Mouse (Mus musculus) midbrain, embryonic 11.5 days (tissue): Measurements from ENCODE around the gene Zbtb16. TPM values are rescaled to one million over a fixed set of nuclear protein-coding genes. Genes with fewer than 3 reads are reported as not detected.

Experiments used
- ATAC-seq: fragments of 200-750 bp; cut with Nextera tagmentation; 2 replicates; pipeline ENCODE4 v1.8.0; 2017; ENCODE audit warnings: moderate TSS enrichment, moderate library complexity; ENCODE audit not compliant: low FRiP score
- DNase-seq: peaks from one replicate; pipeline ENCODE4 v3.0.0; 2015; ENCODE audit warnings: low spot score; ENCODE audit errors: missing footprints
- H3K27ac ChIP-seq: fragments of 300-500 bp; sonication (generic); 2 replicates; pipeline ENCODE4 v1.5.1; 2014; ENCODE audit warnings: low read depth, low read length
- H3K27me3 ChIP-seq: fragments of 300-500 bp; sonication (generic); 2 replicates; pipeline ENCODE4 v1.6.1; 2014; ENCODE audit warnings: mild to moderate bottlenecking, low read length, moderate library complexity, mixed read lengths; ENCODE audit not compliant: control insufficient read depth, insufficient read depth
- H3K36me3 ChIP-seq: fragments of 300-500 bp; sonication (generic); 2 replicates; pipeline ENCODE4 v1.6.1; 2014; ENCODE audit warnings: mild to moderate bottlenecking, low read length, moderate library complexity, mixed read lengths; ENCODE audit not compliant: control insufficient read depth, insufficient read depth
- H3K4me1 ChIP-seq: fragments of 300-500 bp; sonication (generic); 2 replicates; pipeline ENCODE4 v1.6.1; 2014; ENCODE audit warnings: low read length; ENCODE audit not compliant: control insufficient read depth, insufficient read depth
- H3K4me2 ChIP-seq: fragments of 300-500 bp; sonication (generic); 2 replicates; pipeline ENCODE4 v1.6.1; 2014; ENCODE audit warnings: mild to moderate bottlenecking, moderate library complexity
- H3K4me3 ChIP-seq: fragments of 300-500 bp; sonication (generic); 2 replicates; pipeline ENCODE4 v1.5.1; 2014; ENCODE audit warnings: low read depth, low read length
- H3K9ac ChIP-seq: fragments of 300-500 bp; sonication (generic); 2 replicates; pipeline ENCODE4 v1.6.1; 2014; ENCODE audit warnings: low read length
- H3K9me3 ChIP-seq: fragments of 300-500 bp; sonication (generic); 2 replicates; pipeline ENCODE4 v1.6.1; 2016; ENCODE audit warnings: low read length; ENCODE audit not compliant: control insufficient read depth
- WGBS: fragments of 180-500 bp; shearing (Covaris S2); extraction: QIAGEN DNeasy Blood & Tissue Kit; methylation state at CpG from one replicate; pipeline ENCODE4 v1.1.7; 2014; 5-methylcytosine and 5-hydroxymethylcytosine counted together
- polyA plus RNA-seq: library from polyadenylated mRNA; unstranded; fragments of >200 nt; fragmentation: Nextera tagmentation; extraction: Ambion mirVana; gene quantifications from 2 replicates; pipeline ENCODE4 v1.2.1, GENCODE M21; 2014

The Zbtb16 gene
- polyA plus RNA-seq, 1 experiment from 2014 or later: 15.0 TPM

DNA sequence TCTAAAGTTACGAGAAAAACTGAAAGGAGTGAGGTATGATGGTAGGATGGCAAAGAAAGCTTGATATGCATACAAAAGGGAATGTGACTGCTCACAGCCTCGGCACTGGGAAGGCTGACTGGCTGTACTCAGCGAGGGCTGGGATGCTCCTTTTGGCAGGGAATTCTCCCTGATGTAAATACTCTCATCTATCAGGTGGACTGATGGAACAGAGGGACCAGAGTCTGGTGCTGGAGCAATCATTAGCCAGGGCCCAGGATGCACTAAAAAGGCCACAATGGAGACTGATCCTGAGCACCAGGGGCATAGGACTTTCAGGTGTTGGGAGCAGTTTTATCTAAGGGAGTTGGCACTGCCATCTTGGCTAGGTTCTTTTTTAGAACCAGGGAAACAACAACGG is 110.1 kb downstream of the Zbtb16 start:
- H3K4me1 ChIP-seq: peaks cover 37% of the 10 kb centered on the region
- no peak for ATAC-seq

DNA sequence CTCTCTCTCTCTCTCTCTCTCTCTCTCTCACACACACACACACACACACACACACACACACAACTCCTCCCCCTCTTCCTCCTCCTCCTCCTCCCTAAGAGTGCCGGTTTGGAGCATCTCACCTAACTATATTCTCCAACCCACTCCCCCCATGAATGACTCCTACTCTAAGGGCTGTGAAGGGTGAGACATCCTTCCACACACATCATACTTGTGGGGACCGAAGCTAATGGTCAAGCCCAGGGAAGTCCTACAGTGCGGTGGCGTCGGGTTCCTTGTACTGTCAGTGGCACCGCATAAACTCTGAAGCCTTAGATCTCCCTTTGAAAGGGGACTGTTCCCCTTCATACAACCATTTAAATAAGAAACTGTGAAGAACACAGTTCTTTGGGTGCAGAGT is 110.9 kb downstream of the Zbtb16 start:
- no peak for ATAC-seq
- 92% methylated on average over 6 of the region's 6 CpGs for WGBS
- Histone ChIP-seq H3K9me3 (no peaks in the 10 kb centered on the region), H3K27ac (no peak overlapping the region), H3K36me3 (no peaks in the 10 kb centered on the region), H3K9ac (no peak overlapping the region), H3K4me2 (no peak overlapping the region), H3K4me3 (no peak overlapping the region), H3K27me3 (no peaks in the 10 kb centered on the region), H3K4me1 (peaks cover 33% of the 10 kb centered on the region)
- no peak for DNase-seq

More for the DNA sequence above, 110.1 kb downstream of the Zbtb16 start:
- no peaks in the 10 kb centered on the region for H3K36me3 ChIP-seq
- no peak overlapping the region for H3K4me2 ChIP-seq
- no peak overlapping the region for H3K27ac ChIP-seq
- no peak for DNase-seq
- H3K9ac ChIP-seq: no peak overlapping the region
- H3K4me3 ChIP-seq: no peak overlapping the region
- no peaks in the 10 kb centered on the region for H3K9me3 ChIP-seq
- H3K27me3 ChIP-seq: no peaks in the 10 kb centered on the region
- 73% methylated on average over 4 of the region's 4 CpGs for WGBS

DNA sequence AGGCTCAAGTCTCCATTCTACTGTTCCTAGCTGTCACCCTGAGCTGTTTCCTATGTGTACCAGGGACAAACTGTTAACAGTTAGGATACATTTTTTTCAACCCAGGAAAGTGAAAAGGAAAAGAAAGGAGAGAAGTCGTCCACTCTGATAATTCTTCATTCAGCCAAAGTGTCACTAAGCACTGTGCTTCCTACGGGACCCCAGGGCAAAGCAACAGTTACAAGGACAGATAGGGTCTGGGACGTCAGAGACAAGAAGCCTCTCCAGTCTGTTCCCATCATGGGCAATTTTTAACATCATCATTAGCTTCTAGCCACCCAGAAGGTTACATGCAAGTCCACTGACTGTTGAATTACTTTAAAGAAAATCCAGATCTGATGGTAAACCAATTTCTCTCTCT is 111.3 kb downstream of the Zbtb16 start:
- WGBS: 68% methylated on average over 3 of the region's 3 CpGs
- Histone ChIP-seq H3K4me2 (no peak overlapping the region), H3K4me3 (no peak overlapping the region), H3K27me3 (no peaks in the 10 kb centered on the region), H3K9me3 (no peaks in the 10 kb centered on the region), H3K36me3 (no peaks in the 10 kb centered on the region), H3K27ac (no peak overlapping the region), H3K9ac (no peak overlapping the region), H3K4me1 (peaks cover 29% of the 10 kb centered on the region)
- ATAC-seq: no peak
- no peak for DNase-seq

DNA sequence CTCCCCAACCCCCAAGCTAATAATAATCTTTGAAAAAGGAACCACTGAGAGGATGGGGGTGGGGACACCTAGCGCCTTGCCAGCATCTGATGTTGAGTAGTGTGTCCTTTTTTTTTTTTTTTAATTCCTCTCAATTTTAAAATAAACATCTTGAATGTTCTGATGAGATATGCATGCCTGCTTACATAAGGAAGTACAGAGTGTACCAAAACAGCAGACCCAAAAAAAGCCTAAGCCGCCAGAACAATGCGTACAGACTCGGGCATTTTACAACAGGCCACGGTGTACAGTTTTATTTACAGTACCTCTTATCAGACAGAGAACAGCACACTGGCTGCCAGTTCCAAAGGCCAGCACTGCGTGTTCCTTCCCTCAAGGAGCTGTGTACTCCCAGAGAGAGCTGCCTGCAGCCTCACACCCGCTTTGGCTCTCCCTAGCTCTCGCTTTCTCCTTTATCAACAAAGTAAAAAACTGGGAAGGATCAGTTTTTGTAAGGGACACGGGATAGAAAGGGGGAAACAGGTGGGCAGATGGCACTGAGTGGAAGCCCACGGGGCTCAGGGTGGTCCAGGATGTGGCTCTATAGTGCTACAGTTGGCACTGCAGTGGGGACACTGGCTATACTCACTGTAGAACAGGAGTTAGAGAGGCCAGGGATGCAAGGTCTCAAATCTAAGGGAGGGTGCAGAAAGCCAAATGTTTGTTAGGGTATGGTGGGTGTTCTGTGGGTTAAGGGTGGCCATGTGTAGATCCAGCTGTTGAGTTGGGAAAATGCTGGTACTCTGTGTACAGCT is 112.3 kb downstream of the Zbtb16 start:
- 0 out of 2 replicates have a peak overlapping the region, but pooled peaks have one; percentile 35 for H3K27ac ChIP-seq

DNA sequence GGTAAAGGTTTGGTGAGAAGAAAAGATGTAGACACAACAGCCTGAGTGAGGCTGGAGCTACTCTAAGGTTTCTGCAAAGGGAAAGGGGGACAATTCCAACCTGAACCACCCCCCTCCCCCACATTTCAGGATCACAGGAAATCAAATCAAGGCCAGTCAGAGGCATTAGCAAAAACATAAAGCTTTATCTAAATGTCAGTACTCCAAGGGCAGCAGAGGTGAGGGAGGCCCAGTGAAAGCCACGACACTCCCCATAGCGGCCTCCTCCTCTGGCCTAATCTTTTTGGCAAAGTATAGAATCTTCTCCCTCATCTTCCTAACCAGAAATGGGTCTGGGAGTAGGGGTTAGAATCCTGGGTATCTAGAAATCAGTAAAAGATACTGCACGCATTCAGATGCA is 113.0 kb downstream of the Zbtb16 start:
- Histone ChIP-seq H3K27me3 (no peaks in the 10 kb centered on the region), H3K4me1 (peaks cover 12% of the 10 kb centered on the region), H3K36me3 (0 out of 2 replicates have a peak, but pooled peaks cover 2% of the 10 kb centered on the region), H3K27ac (no peak overlapping the region), H3K9ac (no peak overlapping the region), H3K4me3 (no peak overlapping the region), H3K9me3 (no peaks in the 10 kb centered on the region), H3K4me2 (no peak overlapping the region)
- ATAC-seq: no peak
- no peak for DNase-seq
- 60% methylated on average over 3 of the region's 3 CpGs for WGBS

More for the DNA sequence above, 112.3 kb downstream of the Zbtb16 start:
- H3K9me3 ChIP-seq: no peaks in the 10 kb centered on the region
- H3K4me1 ChIP-seq: peaks cover 18% of the 10 kb centered on the region
- H3K4me2 ChIP-seq: no peak overlapping the region
- H3K36me3 ChIP-seq: no peaks in the 10 kb centered on the region
- ATAC-seq: no peak
- no peaks in the 10 kb centered on the region for H3K27me3 ChIP-seq
- no peak for DNase-seq
- H3K4me3 ChIP-seq: no peak overlapping the region
- no peak overlapping the region for H3K9ac ChIP-seq
- 77% methylated on average over 10 of the region's 10 CpGs for WGBS

DNA sequence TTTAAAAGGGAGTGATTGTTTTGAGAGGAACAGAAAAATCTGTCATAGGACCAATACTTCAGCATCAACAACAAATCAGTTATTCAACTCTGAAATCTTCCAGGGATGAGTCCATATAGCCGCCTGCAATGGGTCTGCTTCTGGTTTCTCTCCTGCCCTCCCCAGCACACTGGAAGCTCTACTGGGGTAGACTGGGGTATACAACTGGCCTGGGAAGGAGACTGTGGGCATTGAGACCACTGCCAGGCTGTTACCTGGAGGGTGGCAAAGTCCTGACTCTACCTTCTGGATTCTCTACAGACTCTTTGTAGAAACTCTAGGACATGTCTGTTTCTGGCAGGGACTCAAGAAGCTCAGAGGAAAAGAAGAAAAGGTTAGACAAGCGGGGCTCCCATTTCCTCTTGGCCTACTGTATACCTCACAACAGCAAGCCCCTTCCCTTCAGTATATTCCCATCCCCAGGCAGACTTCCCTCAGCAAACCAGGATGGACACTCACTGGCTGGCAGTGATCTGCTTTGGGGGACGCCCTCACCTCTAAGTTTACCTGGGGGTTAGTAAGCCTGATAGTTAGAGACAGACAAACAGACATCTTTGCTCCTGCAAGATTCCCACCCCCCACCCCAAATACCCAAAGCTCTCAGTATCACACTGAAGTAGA is 113.6 kb downstream of the Zbtb16 start:
- no peak for ATAC-seq
- no peak overlapping the region for H3K4me3 ChIP-seq
- no peak overlapping the region for H3K4me2 ChIP-seq
- H3K4me1 ChIP-seq: peaks cover 12% of the 10 kb centered on the region
- no peak overlapping the region for H3K27ac ChIP-seq
- DNase-seq: no peak
- H3K9me3 ChIP-seq: no peaks in the 10 kb centered on the region
- WGBS: 95% methylated on average over 3 of the region's 3 CpGs
- no peak overlapping the region for H3K9ac ChIP-seq
- no peaks in the 10 kb centered on the region for H3K27me3 ChIP-seq
- H3K36me3 ChIP-seq: peaks cover 2% of the 10 kb centered on the region; the same call in 1 of the 2 replicates

DNA sequence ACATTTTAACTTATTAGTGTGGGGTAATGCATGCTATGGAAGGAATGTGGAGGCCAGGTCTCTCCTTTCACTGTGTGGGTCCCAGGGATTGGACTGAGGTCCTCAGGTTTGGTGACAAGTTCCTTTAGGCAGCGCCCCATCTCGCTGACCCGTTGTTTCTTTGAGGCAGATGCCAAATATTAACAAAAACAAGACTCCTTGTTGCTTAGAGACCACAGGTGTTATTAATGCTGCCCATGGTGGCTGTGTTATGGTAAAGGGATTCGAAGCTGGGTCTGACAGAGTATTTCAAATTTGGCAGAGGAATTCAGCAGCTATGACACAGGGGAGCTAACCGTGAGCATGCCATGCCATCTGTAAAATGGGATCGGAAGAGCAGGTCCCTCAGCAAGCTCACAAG is 114.4 kb downstream of the Zbtb16 start:
- Histone ChIP-seq H3K27ac (no peak overlapping the region), H3K4me3 (no peak overlapping the region), H3K4me2 (no peak overlapping the region), H3K9me3 (no peaks in the 10 kb centered on the region), H3K36me3 (peaks cover 2% of the 10 kb centered on the region; the same call in 1 of the 2 replicates), H3K4me1 (peaks cover 12% of the 10 kb centered on the region), H3K27me3 (no peaks in the 10 kb centered on the region), H3K9ac (no peak overlapping the region)
- DNase-seq: no peak
- ATAC-seq: no peak
- WGBS: 91% methylated on average over 6 of the region's 6 CpGs

DNA sequence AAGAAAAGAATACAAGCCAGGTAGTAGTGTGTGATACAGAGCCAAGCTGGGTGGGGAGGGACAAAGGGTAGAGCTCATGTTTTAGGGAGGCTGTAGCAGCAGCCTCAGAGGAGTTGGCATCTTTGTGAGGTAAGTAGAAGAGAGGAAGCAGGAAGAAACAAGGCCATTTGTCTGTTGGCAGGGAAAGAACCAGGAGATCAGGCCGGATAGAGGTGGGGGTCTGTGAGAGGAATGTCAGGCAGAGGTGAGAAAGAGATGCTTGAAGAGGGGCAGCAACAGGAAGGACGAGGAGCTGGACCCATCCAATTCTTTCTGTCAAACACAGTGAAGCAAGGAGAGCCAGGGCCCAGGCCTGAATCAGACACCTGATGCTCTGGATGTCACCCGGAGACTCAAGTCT is 114.8 kb downstream of the Zbtb16 start:
- Histone ChIP-seq H3K9me3 (no peaks in the 10 kb centered on the region), H3K27me3 (no peaks in the 10 kb centered on the region), H3K4me2 (no peak overlapping the region), H3K27ac (no peak overlapping the region), H3K9ac (no peak overlapping the region), H3K36me3 (peaks cover 2% of the 10 kb centered on the region; the same call in 1 of the 2 replicates), H3K4me3 (no peak overlapping the region), H3K4me1 (peaks cover 12% of the 10 kb centered on the region)
- ATAC-seq (no peak), DNase-seq (no peak)
- 86% methylated on average over 3 of the region's 3 CpGs for WGBS

DNA sequence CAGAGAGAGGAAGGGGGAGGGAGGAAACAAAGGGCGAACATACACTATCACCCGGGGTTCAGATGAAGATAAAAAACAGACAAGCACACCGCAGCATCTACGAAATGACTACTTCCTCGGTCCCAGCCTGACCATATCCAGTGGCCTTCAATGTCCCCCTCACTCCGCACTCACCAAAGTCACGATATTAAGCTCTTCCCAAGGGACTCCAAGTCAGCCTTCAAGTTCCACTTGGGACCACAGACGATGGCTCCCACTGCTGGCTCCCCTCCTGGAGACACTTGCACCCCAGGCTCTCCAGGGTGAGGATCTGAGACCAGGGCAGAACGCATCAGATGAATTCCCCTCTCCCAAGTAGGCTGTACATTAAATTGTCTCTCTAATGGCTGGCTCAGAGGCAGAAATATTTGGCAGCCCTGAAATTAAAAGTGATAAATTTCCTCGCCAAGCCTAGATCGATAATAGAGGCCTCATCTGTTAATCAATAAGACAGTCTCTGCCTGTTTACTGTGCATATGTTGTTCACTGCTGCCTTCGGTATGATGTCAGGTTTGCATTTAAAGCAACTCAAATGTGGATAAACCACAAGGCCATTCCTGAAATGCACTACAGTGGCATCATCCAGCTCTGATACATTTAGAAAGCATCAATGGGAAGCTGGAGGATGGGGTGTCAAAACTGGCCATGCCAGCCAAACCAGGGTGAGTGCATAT is 115.6 kb downstream of the Zbtb16 start:
- Histone ChIP-seq H3K9ac (no peak overlapping the region), H3K9me3 (no peaks in the 10 kb centered on the region), H3K4me2 (no peak overlapping the region), H3K4me3 (no peak overlapping the region), H3K27ac (no peak overlapping the region; the same call in 1 of the 2 replicates), H3K36me3 (peaks cover 2% of the 10 kb centered on the region; the same call in 1 of the 2 replicates), H3K27me3 (no peaks in the 10 kb centered on the region), H3K4me1 (peaks cover 12% of the 10 kb centered on the region)
- ATAC-seq (no peak), DNase-seq (no peak)
- WGBS: 88% methylated on average over 12 of the region's 12 CpGs
